Mouse (Mus musculus): Measurements from ENCODE around the gene Tfap4.

DNA sequence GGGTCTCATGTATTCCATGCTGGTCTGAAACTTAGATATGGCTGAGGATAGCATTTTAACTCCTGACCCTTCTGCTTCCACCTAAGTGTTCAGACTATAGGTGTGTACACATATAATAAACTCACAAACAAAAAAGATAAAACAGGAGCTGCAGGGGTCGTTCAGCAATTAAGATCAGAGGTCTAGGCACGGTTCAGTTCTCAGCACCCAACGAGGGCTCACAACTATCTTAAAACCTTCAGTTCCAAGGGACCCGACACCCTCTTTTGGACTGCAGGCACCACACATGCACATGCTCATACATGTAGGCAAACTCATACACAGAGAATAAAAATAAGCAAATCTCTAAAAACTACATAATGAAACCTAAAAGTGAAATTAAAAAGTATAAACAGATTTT is 18.6 kb downstream of the Tfap4 start:
- TF ChIP-seq CTCF (IDR thresholded peaks at IDR 0.05; ENCODE audit: low read depth, low read length): no peak
- TF ChIP-seq POLR2A (IDR thresholded peaks at IDR 0.05; ENCODE audit: borderline replicate concordance, low read depth, low read length): no peak
